ENCODE assay signal across 20 mouse cellular contexts in the genomic region with DNA sequence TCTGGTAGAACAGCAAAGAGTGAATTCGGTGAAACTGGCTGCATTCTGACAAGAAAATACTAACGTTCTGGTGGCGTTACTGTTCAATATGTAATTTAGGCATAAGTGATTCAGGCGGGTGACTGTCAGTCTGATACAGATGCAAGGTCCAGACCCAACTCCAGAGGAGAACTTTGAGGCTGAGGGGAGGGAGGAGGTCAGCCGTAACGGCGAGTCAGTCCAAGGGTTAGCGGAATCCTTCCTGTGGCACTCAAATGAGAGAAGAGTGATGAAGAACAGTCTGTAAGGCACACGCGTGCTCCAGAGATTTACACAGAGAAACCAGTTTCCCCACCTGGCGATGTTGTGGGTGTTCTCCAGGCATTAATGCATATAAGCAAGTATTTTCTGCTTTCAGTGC. TPM values are rescaled to one million over a fixed set of nuclear protein-coding genes. Genes with fewer than 3 reads are reported as not detected.
DNase-seq lines count a peak whose midpoint lies in the region; ATAC-seq lines count a peak whose summit lies in the region.
"Had no signal": no experiment of that assay in that cellular context is flagged by ENCODE, and none has a peak within 500 bp of the region (broad histone marks: within the 10 kb centered on the region; RNA-seq: fewer than 3 reads in every experiment).

No protein-coding gene starts in this region.

- DNase-seq in kidney, adult 18-20 months = peak; percentile 37
- DNase-seq in kidney, postnatal 10 days = peak; percentile 40
- no peak for DNase-seq in c-Kit-positive CD71-positive TER-119-positive erythroid progenitor cells, embryonic 14.5 days (ENCODE audit: low spot score)
- DNase-seq in cerebellum, adult 11-12 months = no peak
- DNase-seq: cerebellum, adult 9-10 months; heart, postnatal 10 days; right cerebral cortex, postnatal 25 days; thymus, postnatal 36 days had no signal

- no peak overlapping the region for H3K27ac ChIP-seq in kidney, embryonic 15.5 days
- peak overlapping the region; percentile 86 for H3K27ac ChIP-seq in intestine, embryonic 15.5 days
- H3K27ac ChIP-seq in stomach, embryonic 16.5 days (ENCODE audit: low read length) = peak overlapping the region; percentile 87
- H3K27ac ChIP-seq: forebrain, embryonic 15.5 days; heart, embryonic 10.5 days; hindbrain, embryonic 12.5 days; layer of hippocampus, adult 2 months; limb, embryonic 15.5 days; liver, embryonic 15.5 days had no signal

- no peak overlapping the region for H3K4me2 ChIP-seq in kidney, embryonic 15.5 days
- H3K4me2 ChIP-seq in intestine, embryonic 15.5 days (replicated peaks) = no peak overlapping the region
- peak overlapping the region; percentile 0; the same call in 1 of the 2 replicates for H3K4me2 ChIP-seq in stomach, embryonic 16.5 days (ENCODE audit: low read depth, low read length)
- H3K4me2 ChIP-seq: forebrain, embryonic 15.5 days; hindbrain, embryonic 12.5 days; limb, embryonic 15.5 days; liver, embryonic 15.5 days; midbrain, embryonic 11.5 days had no signal

- no peaks in the 10 kb centered on the region for H3K36me3 ChIP-seq in kidney, embryonic 15.5 days
- no peaks in the 10 kb centered on the region for H3K36me3 ChIP-seq in intestine, embryonic 15.5 days
- H3K36me3 ChIP-seq in stomach, embryonic 16.5 days (ENCODE audit: control insufficient read depth, insufficient read depth, low read length) = no peaks in the 10 kb centered on the region
- H3K36me3 ChIP-seq: forebrain, embryonic 15.5 days; heart, embryonic 10.5 days; hindbrain, embryonic 12.5 days; limb, embryonic 15.5 days; liver, embryonic 15.5 days had no signal

- H3K4me3 ChIP-seq in kidney, embryonic 15.5 days (replicated peaks) = no peak overlapping the region
- H3K4me3 ChIP-seq in intestine, embryonic 15.5 days (replicated peaks) = no peak overlapping the region
- H3K4me3 ChIP-seq in stomach, embryonic 16.5 days (replicated peaks; ENCODE audit: low read length) = no peak overlapping the region
- H3K4me3 ChIP-seq: forebrain, embryonic 15.5 days; heart, embryonic 10.5 days; hindbrain, embryonic 12.5 days; layer of hippocampus, adult 2 months; limb, embryonic 15.5 days; liver, embryonic 15.5 days had no signal

- no peak overlapping the region for H3K9ac ChIP-seq in kidney, embryonic 15.5 days
- no peak overlapping the region for H3K9ac ChIP-seq in intestine, embryonic 15.5 days
- peak overlapping the region; percentile 32; the same call in 1 of the 2 replicates for H3K9ac ChIP-seq in stomach, embryonic 16.5 days (ENCODE audit: low read length)
- H3K9ac ChIP-seq: forebrain, embryonic 15.5 days; hindbrain, embryonic 12.5 days; limb, embryonic 15.5 days; liver, embryonic 15.5 days had no signal

- no peaks in the 10 kb centered on the region for H3K9me3 ChIP-seq in kidney, embryonic 15.5 days (replicated peaks)
- no peaks in the 10 kb centered on the region for H3K9me3 ChIP-seq in intestine, embryonic 15.5 days
- H3K9me3 ChIP-seq in stomach, embryonic 16.5 days (replicated peaks; ENCODE audit: control insufficient read depth, low read length) = no peaks in the 10 kb centered on the region
- H3K9me3 ChIP-seq: forebrain, embryonic 15.5 days; heart, embryonic 10.5 days; hindbrain, embryonic 12.5 days; limb, embryonic 15.5 days; liver, embryonic 15.5 days had no signal

- H3K27me3 ChIP-seq in kidney, embryonic 15.5 days = no peaks in the 10 kb centered on the region
- no peaks in the 10 kb centered on the region for H3K27me3 ChIP-seq in intestine, embryonic 15.5 days (replicated peaks)
- no peaks in the 10 kb centered on the region for H3K27me3 ChIP-seq in stomach, embryonic 16.5 days (ENCODE audit: control insufficient read depth, insufficient read depth, low read length)
- H3K27me3 ChIP-seq: CH12.LX; forebrain, embryonic 15.5 days; hindbrain, embryonic 12.5 days; limb, embryonic 15.5 days had no signal

- 78% methylated on average over 11 of the region's 11 CpGs for WGBS in kidney, embryonic 15.5 days
- WGBS in intestine, embryonic 15.5 days = 45% methylated on average over 11 of the region's 11 CpGs
- WGBS in stomach, embryonic 16.5 days = 55% methylated on average over 11 of the region's 11 CpGs

- no peaks in the 10 kb centered on the region for H3K4me1 ChIP-seq in kidney, embryonic 15.5 days
- peaks cover 5% of the 10 kb centered on the region for H3K4me1 ChIP-seq in intestine, embryonic 15.5 days (replicated peaks)
- peaks cover 5% of the 10 kb centered on the region; the same call in 1 of the 2 replicates for H3K4me1 ChIP-seq in stomach, embryonic 16.5 days (ENCODE audit: control insufficient read depth, insufficient read depth, low read length)
- H3K4me1 ChIP-seq: heart, embryonic 10.5 days; limb, embryonic 15.5 days had no signal

- ATAC-seq in kidney, embryonic 15.5 days (replicated peaks; ENCODE audit: low FRiP score) = no peak
- 0 out of 2 replicates have a peak, but pooled peaks have one; percentile 29 for ATAC-seq in intestine, embryonic 15.5 days
- ATAC-seq in stomach, embryonic 16.5 days (ENCODE audit: insufficient read depth, low FRiP score) = no peak
- ATAC-seq: forebrain, embryonic 15.5 days had no signal

RNA-seq across cellular contexts. Expression of gene Mgll, which starts 36.0 kb away (rescaled TPM):
- 38.6 and 39.0 TPM in 2 replicates for polyA plus RNA-seq in kidney, embryonic 15.5 days (2015; fragmentation: Nextera tagmentation; extraction: Ambion mirVana)
- polyA plus RNA-seq in intestine, embryonic 15.5 days (2015; fragmentation: Nextera tagmentation; extraction: Ambion mirVana) = 71.6 and 75.9 TPM in 2 replicates
- polyA plus RNA-seq in stomach, embryonic 16.5 days (2015; fragmentation: Nextera tagmentation; extraction: Ambion mirVana) = 121 and 125 TPM in 2 replicates

RNA-seq across cellular contexts. Expression of gene Kbtbd12, which starts 50.4 kb away (rescaled TPM):
- polyA plus RNA-seq in kidney, embryonic 15.5 days (2015; fragmentation: Nextera tagmentation; extraction: Ambion mirVana) = 0.34 and 0.45 TPM in 2 replicates
- polyA plus RNA-seq in intestine, embryonic 15.5 days (2015; fragmentation: Nextera tagmentation; extraction: Ambion mirVana) = 0.46 and 0.78 TPM in 2 replicates
- 0.61 and 1.7 TPM in 2 replicates for polyA plus RNA-seq in stomach, embryonic 16.5 days (2015; fragmentation: Nextera tagmentation; extraction: Ambion mirVana)
- polyA plus RNA-seq: embryonic facial prominence, embryonic 11.5 days; hindbrain, embryonic 12.5 days; midbrain, embryonic 11.5 days had no signal

Comparison
In these comparisons a context has a peak if more than half of its experiments do, and no peak if none do; other contexts are left out.
1. DNase-seq: peak in kidney, adult 18-20 months (single experiment) and kidney, postnatal 10 days (single experiment); none in c-Kit-positive CD71-positive TER-119-positive erythroid progenitor cells, embryonic 14.5 days (single experiment) and cerebellum, adult 11-12 months (single experiment).